In the genomic region with DNA sequence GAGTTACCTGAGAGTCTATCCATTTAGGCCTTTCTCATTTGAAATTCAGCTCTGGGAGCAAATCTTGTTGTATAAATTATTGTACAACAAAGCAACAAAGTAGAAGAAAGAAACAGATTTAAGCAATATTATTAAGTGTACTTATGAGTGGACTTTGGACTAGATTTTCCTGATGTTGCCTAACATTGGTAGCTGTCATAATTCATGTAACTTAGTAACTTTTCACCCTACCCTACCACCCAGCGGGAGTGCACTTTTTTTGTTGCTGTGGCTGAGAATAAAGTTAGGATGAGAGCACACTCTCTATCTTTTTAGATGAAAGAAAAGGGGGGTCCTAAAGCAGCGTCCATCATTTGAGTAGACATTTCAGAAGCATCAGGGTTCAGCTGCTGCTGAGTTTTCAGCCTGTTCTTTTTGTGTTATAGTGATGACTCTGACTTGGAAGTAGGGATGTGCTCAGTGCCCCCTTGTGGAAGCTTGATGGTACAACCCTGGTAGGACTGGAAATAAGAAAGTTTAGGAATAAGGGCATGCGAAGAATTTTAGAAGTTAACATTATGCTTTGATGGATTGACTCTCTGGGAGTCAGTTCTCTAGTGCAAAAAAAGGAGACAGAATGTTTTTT, we compare ENCODE assay signal across 7 mouse cellular contexts. TPM values are rescaled to one million over a fixed set of nuclear protein-coding genes. Genes with fewer than 3 reads are reported as not detected.
DNase-seq lines count a peak whose midpoint lies in the region; ATAC-seq and TF ChIP-seq lines count a peak whose summit lies in the region.

No protein-coding gene starts in this region.

- no peak overlapping the region for H3K4me2 ChIP-seq in intestine, embryonic 15.5 days (replicated peaks)
- no peak overlapping the region for H3K4me2 ChIP-seq in limb, embryonic 14.5 days (replicated peaks; ENCODE audit: low read depth, low read length, severe bottlenecking)

- H3K27ac ChIP-seq in ES-E14 (ENCODE audit: insufficient read depth, low read depth, low read length, poor library complexity, severe bottlenecking): no peak overlapping the region
- H3K27ac ChIP-seq in intestine, embryonic 15.5 days: no peak overlapping the region
- H3K27ac ChIP-seq in limb, embryonic 14.5 days (replicated peaks; ENCODE audit: low read depth, low read length): no peak overlapping the region

- peak; percentile 76 for ATAC-seq in intestine, embryonic 15.5 days
- no peak for ATAC-seq in limb, embryonic 14.5 days (ENCODE audit: low FRiP score, low read depth)

- H3K4me3 ChIP-seq in ES-E14 (ENCODE audit: insufficient read depth in 1 of 2, low read depth in 1 of 2, low read length in 2 of 2, poor library complexity in 1 of 2, severe bottlenecking in 1 of 2): no peak overlapping the region
- H3K4me3 ChIP-seq in intestine, embryonic 15.5 days (replicated peaks): no peak overlapping the region
- H3K4me3 ChIP-seq in limb, embryonic 14.5 days (replicated peaks; ENCODE audit: low read length): no peak overlapping the region

- DNase-seq in CD4-positive helper T cell, adult 2 months (ENCODE audit: low read depth, low spot score): peak; percentile 35
- peak; percentile 38 for DNase-seq in ES-E14 (ENCODE audit: low read depth, low spot score)
- peak; percentile 22 for DNase-seq in cerebellum, adult 11-12 months
- DNase-seq in forelimb bud, embryonic 11.5 days (ENCODE audit: low read depth, low spot score): peak; percentile 59
- DNase-seq in limb, embryonic 14.5 days (ENCODE audit: low spot score): peak; percentile 77
- DNase-seq in ovary, postnatal 36 days (ENCODE audit: low spot score): peak; percentile 16

- H3K36me3 ChIP-seq in ES-E14 (ENCODE audit: control insufficient read depth, insufficient read depth, low read length, poor library complexity, severe bottlenecking): no peaks in the 10 kb centered on the region
- 0 out of 2 replicates have a peak, but pooled peaks cover 3% of the 10 kb centered on the region for H3K36me3 ChIP-seq in intestine, embryonic 15.5 days
- peaks cover 18% of the 10 kb centered on the region for H3K36me3 ChIP-seq in limb, embryonic 14.5 days (ENCODE audit: control insufficient read depth, insufficient read depth, low read length)

- in situ Hi-C loops in ES-E14 (cut with MboI; ENCODE audit: low sequenced_read_pairs in 2 of 2, unreplicated experiment in 2 of 2): no loop called here

- H3K27me3 ChIP-seq in intestine, embryonic 15.5 days (replicated peaks): no peaks in the 10 kb centered on the region
- no peaks in the 10 kb centered on the region for H3K27me3 ChIP-seq in limb, embryonic 14.5 days (ENCODE audit: control insufficient read depth, insufficient read depth, low read length)

- no peaks in the 10 kb centered on the region for H3K4me1 ChIP-seq in ES-E14 (ENCODE audit: control insufficient read depth in 2 of 2, insufficient read depth in 2 of 2, low read length in 2 of 2, poor library complexity in 1 of 2)
- H3K4me1 ChIP-seq in intestine, embryonic 15.5 days (replicated peaks): no peaks in the 10 kb centered on the region
- H3K4me1 ChIP-seq in limb, embryonic 14.5 days (ENCODE audit: control insufficient read depth, insufficient read depth, low read length): no peaks in the 10 kb centered on the region

- WGBS in intestine, embryonic 15.5 days: 38% methylated on average over 3 of the region's 3 CpGs
- 52% methylated on average over 3 of the region's 3 CpGs for WGBS in limb, embryonic 14.5 days

- H3K9me3 ChIP-seq in ES-E14 (ENCODE audit: control insufficient read depth, insufficient read depth, low read depth, low read length): no peaks in the 10 kb centered on the region
- H3K9me3 ChIP-seq in intestine, embryonic 15.5 days: no peaks in the 10 kb centered on the region
- H3K9me3 ChIP-seq in limb, embryonic 14.5 days (ENCODE audit: control insufficient read depth, low read length): no peaks in the 10 kb centered on the region

- no peak for TF ChIP-seq POLR2A in limb, embryonic 14.5 days (IDR thresholded peaks at IDR 0.05; ENCODE audit: borderline replicate concordance, extremely low read depth, insufficient read depth, insufficient read length)

- H3K9ac ChIP-seq in ES-E14 (ENCODE audit: insufficient read depth, low read depth, low read length, poor library complexity, severe bottlenecking): no peak overlapping the region
- H3K9ac ChIP-seq in intestine, embryonic 15.5 days: no peak overlapping the region
- H3K9ac ChIP-seq in limb, embryonic 14.5 days (ENCODE audit: low read depth, low read length, severe bottlenecking): no peak overlapping the region

TF ChIP-seq in ES-E14, 5 proteins besides CTCF, POLR2A, EP300 and RAD21:
- TF ChIP-seq HCFC1 (IDR thresholded peaks at IDR 0.05; ENCODE audit: borderline replicate concordance, insufficient read depth, low read length) (no peak), CHD2 (IDR thresholded peaks at IDR 0.05; ENCODE audit: low read depth, low read length) (no peak), ZNF384 (IDR thresholded peaks at IDR 0.05; ENCODE audit: low read depth, low read length) (no peak), ZC3H11A (IDR thresholded peaks at IDR 0.05; ENCODE audit: borderline replicate concordance, low read depth, low read length) (no peak), MAFK (IDR thresholded peaks at IDR 0.05; ENCODE audit: insufficient read depth, low read depth, low read length) (no peak)

RNA-seq across cellular contexts. Expression of gene Ap3m1, which starts 59.1 kb away (rescaled TPM):
- 42.4 and 48.5 TPM in 2 replicates for total RNA-seq in ES-E14 (2012; rRNA removed)
- 70.2 and 79.0 TPM in 2 replicates for polyA plus RNA-seq in intestine, embryonic 15.5 days (2015; fragmentation: Nextera tagmentation; extraction: Ambion mirVana)
- polyA plus RNA-seq in limb, embryonic 14.5 days (2012; rRNA removed): 73.9 and 76.4 TPM in 2 replicates
- 77.7 and 86.6 TPM in 2 replicates for polyA plus RNA-seq in limb, embryonic 14.5 days (2014; fragmentation: Nextera tagmentation; extraction: Ambion mirVana)

RNA-seq across cellular contexts. Expression of gene Adk, which starts 59.2 kb away (rescaled TPM):
- total RNA-seq in ES-E14 (2012; rRNA removed): 113 and 164 TPM in 2 replicates
- polyA plus RNA-seq in intestine, embryonic 15.5 days (2015; fragmentation: Nextera tagmentation; extraction: Ambion mirVana): 215 and 230 TPM in 2 replicates
- polyA plus RNA-seq in limb, embryonic 14.5 days (2012; rRNA removed): 49.8 and 55.6 TPM in 2 replicates
- 140 and 142 TPM in 2 replicates for polyA plus RNA-seq in limb, embryonic 14.5 days (2014; fragmentation: Nextera tagmentation; extraction: Ambion mirVana)

Comparison
In these comparisons a context has a peak if more than half of its experiments do, and no peak if none do; other contexts are left out.
1. DNase-seq: peak in every context shown above with its lines; median percentile 77 in limb, embryonic 14.5 days; 59 in forelimb bud, embryonic 11.5 days; 38 in ES-E14; 35 in CD4-positive helper T cell, adult 2 months; 22 in cerebellum, adult 11-12 months; 16 in ovary, postnatal 36 days.